Mouse (Mus musculus) v-Abl transformed pro-B cells (cell line): ENCODE results near the gene Grtp1.

Experiments used
- in situ Hi-C, 2 experiments: fragments of 400-800 bp; cut with MboI; formaldehyde crosslinking; loops; one replicate each; pipeline ENCODE4 v1.15.1; 2025; ENCODE audit not compliant: unreplicated experiment in 2 of 2

Gene Grtp1

GRCm38 (mm10) chr8:13206290-13206689, 5.9 kb upstream of the Grtp1 start:
- in situ Hi-C loops: loop anchor here in 1 of 2 experiments (5.0 kb wide), 1 partner anchor 49 kb away; the partner anchor contains the start of gene Lamp1

DNA sequence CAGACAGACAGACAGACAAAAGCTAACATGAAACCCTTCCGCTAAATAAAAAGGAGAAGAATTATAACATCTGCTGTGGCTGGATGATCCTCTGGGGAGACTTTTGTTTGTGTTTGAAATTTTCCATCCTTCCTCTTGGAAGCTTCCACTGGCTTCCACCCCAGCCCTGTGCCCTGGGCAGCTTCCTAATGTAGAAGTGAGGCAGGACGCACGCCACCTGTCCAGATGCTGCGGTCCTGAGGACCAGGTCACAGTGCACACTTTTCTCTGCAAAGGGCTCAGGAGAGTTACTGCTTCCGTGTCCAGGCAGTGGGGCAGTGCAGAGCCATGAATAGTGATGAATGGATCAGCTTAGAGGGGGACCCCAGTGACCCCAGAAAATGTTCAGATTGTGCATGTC, 4.9 kb upstream of the Grtp1 start:
- in situ Hi-C loops: loop anchor here in 1 of 2 experiments (5.0 kb wide), 1 partner anchor 48 kb away; the partner anchor contains the start of gene Lamp1

GRCm38 (mm10) chr8:13204371-13205140, 4.1 kb upstream of the Grtp1 start:
- in situ Hi-C loops: loop anchor here (5.0 kb wide), 2 partner anchors 37 to 47 kb away; partner anchors contain the start of gene Lamp1 (in 1 of the 2)

- in situ Hi-C loops: loop anchor here in 1 of 2 experiments (5.0 kb wide), 1 partner anchor 36 kb away; no protein-coding TSS in a partner anchor
These were observed 3.1 kb upstream of the Grtp1 start for GRCm38 (mm10) chr8:13203472-13203871.

DNA sequence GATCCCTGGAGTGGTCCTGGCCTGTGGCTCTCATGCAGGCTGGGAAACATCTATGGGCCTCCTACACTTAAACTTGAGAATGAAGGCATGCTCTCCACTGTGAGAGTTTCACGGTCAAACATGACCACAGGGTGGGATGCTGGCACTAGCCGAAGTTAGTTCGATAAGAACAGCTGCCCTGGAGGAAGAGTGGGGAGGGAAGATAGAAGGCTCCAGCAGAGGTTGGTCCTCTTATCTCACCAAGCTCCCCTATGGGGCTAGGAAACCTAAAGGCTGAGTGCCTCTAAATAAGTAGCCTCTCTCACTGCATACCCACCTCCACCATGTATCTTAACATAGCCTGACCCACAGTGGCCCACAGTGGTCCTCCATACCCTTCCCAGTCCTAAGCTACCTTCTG, 2.4 kb upstream of the Grtp1 start:
- in situ Hi-C loops: loop anchor here in 1 of 2 experiments (5.0 kb wide), 1 partner anchor 36 kb away; no protein-coding TSS in a partner anchor

DNA sequence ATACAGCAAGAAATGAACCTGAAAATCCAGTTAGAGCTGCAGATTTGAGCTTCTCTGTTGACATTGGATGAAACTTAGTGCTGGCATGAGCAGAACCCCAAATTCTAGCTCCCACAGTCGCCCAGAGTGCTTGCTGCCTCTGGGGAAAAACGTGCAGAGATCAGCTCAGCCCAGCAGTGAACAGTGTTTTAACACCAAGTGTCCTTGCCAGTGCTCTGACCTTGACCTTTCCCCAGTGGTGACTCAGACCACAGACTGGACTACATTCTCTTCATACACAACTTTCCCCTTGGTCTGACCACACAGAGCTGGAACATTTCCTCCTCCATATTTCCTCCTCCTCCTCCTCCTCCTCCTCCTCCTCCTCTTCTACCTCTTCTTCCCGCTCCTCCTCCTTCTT, 1.6 kb upstream of the Grtp1 start:
- in situ Hi-C loops: loop anchor here in 1 of 2 experiments (5.0 kb wide), 1 partner anchor 35 kb away; no protein-coding TSS in a partner anchor

DNA sequence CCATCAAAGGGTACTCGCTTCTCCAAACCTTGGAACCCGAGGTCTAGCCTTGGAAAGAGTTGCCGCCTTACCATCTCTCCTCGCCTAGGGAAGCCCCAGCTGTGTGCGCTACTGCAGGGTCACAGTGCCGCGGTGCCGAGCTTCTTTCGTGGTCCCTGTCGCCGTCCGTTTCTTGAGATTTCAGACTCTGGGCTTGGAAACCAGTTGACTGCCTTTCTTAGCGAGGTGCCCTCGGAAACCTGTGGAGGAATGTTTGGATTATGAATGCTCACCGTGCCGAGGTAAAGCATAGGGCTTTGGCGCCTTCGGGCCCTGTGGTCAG, 554 bp upstream of the Grtp1 start:
- in situ Hi-C loops: loop anchor here in 1 of 2 experiments (5.0 kb wide), 1 partner anchor 34 kb away; no protein-coding TSS in a partner anchor

GRCm38 (mm10) chr8:13199385-13200061, 897 bp downstream of the Grtp1 start:
- in situ Hi-C loops: loop anchor here in 1 of 2 experiments (5.0 kb wide), 1 partner anchor 32 kb away; no protein-coding TSS in a partner anchor

DNA sequence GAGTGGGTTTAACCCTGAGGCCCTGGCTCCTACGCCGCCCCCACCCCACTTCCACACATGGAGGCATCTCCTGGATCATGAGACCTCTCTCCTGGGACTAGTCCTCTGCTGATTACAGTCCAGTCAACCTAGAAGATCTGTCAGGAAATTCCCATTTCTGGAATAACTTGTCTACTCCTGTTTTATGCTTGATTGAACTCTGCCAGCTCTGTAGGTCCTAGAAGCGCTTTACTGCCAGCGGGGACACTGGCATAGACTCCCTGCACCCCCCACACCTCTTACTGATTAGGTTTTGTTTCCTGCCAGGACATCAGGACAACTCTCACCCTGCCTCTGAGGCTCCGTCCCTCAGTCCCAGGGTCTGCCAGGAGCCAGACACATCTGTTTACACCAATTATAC, 2.9 kb downstream of the Grtp1 start:
- in situ Hi-C loops: no loop called here

DNA sequence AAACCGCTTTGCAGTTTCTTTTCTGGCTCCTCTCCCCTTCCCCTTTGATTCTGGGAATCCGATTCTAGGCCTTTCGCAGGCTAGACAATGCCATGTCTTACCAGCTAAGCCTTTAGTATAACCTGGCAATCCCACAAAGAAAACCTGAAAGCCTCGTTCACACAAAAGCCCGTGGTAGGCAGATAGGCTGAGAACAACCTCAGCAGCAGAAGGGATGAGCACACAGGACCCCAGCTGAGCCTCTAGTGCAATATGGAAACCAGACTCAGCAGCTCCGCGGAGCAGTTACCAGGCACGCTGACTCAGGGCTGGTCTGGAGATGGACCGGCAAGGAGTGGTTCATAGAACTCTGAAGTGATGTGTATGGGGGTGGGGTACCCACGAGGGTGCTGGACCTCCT, 5.6 kb downstream of the Grtp1 start:
- in situ Hi-C loops: no loop called here

- in situ Hi-C loops: no loop called here
These were observed 10.2 kb downstream of the Grtp1 start for GRCm38 (mm10) chr8:13190235-13190634.

GRCm38 (mm10) chr8:13188857-13189256, 11.6 kb downstream of the Grtp1 start:
- in situ Hi-C loops: no loop called here

- in situ Hi-C loops: no loop called here
These were observed 12.3 kb downstream of the Grtp1 start for GRCm38 (mm10) chr8:13188052-13188555.

DNA sequence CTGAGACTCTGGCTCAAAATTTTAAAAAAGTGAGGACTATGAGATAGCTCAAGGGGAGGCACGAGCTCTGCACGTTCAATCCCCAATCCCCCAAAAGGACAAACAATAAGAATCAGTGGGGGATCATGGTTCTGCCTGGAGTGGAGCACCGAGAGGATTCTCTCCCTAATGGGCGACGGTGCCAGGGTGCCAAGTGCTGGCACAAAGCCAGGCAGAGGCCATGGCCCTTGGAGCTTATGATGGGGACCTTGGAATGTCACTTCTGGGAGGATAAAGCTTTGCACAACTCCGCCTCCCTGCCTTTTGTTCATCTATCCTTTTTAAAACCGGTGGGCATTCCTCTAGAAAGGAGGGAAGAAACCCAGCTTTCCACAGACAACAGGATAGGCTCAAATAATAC, 12.8 kb downstream of the Grtp1 start:
- in situ Hi-C loops: no loop called here

DNA sequence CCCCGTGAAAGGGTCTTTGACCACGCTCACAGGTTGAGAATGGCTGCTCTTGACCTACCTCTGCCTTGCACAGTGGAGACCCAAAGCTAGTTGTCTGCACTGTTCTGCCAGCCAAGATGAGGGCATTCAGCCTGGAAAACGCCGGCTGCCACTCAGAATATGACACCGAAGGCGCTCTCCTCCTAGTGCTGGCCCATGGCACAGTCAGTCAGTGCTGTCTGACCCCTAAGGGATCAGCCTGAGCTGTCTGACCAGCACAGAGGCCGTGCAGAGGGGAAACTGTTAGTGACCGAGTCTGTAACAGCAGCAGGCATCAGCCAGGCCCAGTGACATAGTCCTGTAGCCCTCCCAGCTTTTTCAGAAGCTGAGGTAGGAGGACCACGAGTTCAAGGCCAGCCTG, 13.2 kb downstream of the Grtp1 start:
- in situ Hi-C loops: no loop called here

- in situ Hi-C loops: no loop called here
These were observed 13.6 kb downstream of the Grtp1 start for GRCm38 (mm10) chr8:13186819-13187218.

DNA sequence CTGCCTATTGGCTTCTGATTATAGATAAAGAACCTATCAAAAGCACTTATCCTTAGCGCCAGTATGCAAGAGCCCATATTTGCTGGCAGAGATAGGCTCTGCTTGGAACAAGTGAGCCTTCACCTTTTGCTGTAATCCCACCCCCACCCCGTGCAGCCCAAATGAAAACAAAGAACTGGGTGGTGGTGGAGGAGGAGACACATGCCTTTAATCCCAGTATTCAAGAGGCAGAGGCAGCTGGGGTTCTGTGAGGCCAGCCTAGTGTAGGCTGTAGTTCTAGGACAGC, 18.8 kb downstream of the Grtp1 start:
- in situ Hi-C loops: no loop called here

- in situ Hi-C loops: no loop called here
These were observed 19.3 kb downstream of the Grtp1 start for GRCm38 (mm10) chr8:13180911-13181690.

- in situ Hi-C loops: no loop called here
These were observed 20.0 kb downstream of the Grtp1 start for GRCm38 (mm10) chr8:13180408-13180807.

DNA sequence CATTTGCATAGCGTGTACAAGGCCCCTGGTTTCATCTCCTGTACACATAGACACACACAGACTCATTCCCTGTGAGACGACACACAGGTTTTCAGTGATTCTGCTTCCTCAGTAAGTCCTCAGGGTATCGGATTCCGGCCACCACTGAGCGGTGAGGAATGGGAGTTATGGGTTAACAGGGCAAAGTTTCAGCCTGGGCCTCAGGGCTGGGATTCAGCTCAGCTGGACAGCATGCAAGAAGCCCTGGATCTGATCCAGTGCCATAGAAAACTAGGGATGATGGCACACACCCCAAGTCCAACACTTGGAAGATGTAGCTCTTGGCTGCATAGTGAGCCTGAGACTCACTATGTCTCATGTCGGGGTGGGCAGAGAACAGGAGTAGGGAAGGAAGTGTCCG, 20.5 kb downstream of the Grtp1 start:
- in situ Hi-C loops: no loop called here

GRCm38 (mm10) chr8:13179482-13179881, 20.9 kb downstream of the Grtp1 start:
- in situ Hi-C loops: no loop called here
